Mouse (Mus musculus) myocyte (in vitro differentiated cells): ENCODE results near the gene Mta2.

Experiments used
- MYOD1 ChIP-seq, 3 experiments: IDR thresholded peaks; one replicate each; pipeline ENCODE4 v1.6.1; 2011; ENCODE audit warnings: control low read depth in 2 of 3, low read depth in 2 of 3, mild to moderate bottlenecking in 2 of 3, moderate library complexity in 1 of 3; ENCODE audit not compliant: insufficient read length in 2 of 3, control insufficient read depth in 1 of 3
- POLR2A ChIP-seq: IDR thresholded peaks from one replicate; pipeline ENCODE4 v1.6.1; 2011; ENCODE audit warnings: low read depth, mild to moderate bottlenecking, control low read depth, moderate library complexity; ENCODE audit not compliant: insufficient read length
- REST ChIP-seq: IDR thresholded peaks from one replicate; pipeline ENCODE4 v1.6.1; 2011; ENCODE audit warnings: mild to moderate bottlenecking, control low read depth, moderate library complexity; ENCODE audit not compliant: insufficient read depth, insufficient read length
- SRF ChIP-seq: IDR thresholded peaks from one replicate; pipeline ENCODE4 v1.6.1; 2011; ENCODE audit warnings: low read depth; ENCODE audit not compliant: control insufficient read depth, insufficient read length
- USF1 ChIP-seq: IDR thresholded peaks from one replicate; pipeline ENCODE4 v1.6.1; 2011; ENCODE audit warnings: low read depth, mild to moderate bottlenecking, control low read depth, moderate library complexity

- TF ChIP-seq POLR2A (no peak), MYOD1 (IDR thresholded peaks at IDR 0.05; ENCODE audit: control insufficient read depth in 1 of 3, insufficient read length in 2 of 3, low read depth in 2 of 3) (no peak), USF1 (no peak), SRF (no peak), REST (no peak)
Observed at GRCm38 (mm10) chr19:8911810-8912209, 29.9 kb upstream of the Mta2 start.
